Mouse (Mus musculus) naive thymus-derived CD4-positive, alpha-beta T cell, adult 2 months (primary cell): Measurements from ENCODE around the gene Aldh1b1.

Experiments used
- DNase-seq: peaks from one replicate; pipeline ENCODE4 v3.0.0-alpha.2; 2011; ENCODE audit warnings: low read depth

Aldh1b1 gene

DNA sequence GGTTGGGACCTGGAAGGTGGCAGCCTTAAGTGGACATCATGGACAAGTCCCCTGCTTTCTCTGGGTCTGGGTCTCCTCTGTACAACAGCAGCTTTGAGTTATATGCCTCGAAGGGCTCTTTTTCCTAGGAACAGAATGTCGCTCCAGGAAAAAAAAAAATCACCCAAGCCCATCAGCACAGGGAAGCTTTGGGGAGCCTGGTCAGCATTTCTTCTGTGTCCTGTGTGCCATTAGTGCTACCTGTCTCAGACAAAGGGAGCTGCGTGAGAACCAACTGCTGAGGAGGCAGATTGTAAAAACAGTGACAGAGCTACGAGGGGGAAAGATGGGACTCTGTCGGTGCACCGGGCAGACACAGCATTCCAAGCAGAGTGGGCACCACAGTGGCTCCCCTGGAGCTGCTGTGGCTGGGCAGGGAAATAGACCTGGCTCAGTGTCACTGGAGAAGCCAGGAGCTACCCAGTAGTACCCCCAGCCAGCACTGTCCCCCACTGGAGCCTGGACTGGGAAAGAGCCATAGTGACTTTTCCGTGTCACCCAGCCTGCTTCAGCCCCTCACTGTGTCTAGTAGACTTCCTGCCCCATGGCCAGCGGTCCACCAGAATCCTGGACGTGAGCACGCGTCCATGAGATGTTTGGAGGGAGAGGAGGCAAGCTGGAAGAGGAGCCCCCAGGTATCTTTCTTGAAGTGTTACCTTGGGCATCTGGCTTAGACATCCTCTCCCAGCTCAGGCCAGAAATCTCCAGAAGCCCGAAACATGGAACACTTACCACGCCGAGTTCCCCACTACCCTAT lies 26.1 kb downstream of the Aldh1b1 start:
- no peak for DNase-seq

DNA sequence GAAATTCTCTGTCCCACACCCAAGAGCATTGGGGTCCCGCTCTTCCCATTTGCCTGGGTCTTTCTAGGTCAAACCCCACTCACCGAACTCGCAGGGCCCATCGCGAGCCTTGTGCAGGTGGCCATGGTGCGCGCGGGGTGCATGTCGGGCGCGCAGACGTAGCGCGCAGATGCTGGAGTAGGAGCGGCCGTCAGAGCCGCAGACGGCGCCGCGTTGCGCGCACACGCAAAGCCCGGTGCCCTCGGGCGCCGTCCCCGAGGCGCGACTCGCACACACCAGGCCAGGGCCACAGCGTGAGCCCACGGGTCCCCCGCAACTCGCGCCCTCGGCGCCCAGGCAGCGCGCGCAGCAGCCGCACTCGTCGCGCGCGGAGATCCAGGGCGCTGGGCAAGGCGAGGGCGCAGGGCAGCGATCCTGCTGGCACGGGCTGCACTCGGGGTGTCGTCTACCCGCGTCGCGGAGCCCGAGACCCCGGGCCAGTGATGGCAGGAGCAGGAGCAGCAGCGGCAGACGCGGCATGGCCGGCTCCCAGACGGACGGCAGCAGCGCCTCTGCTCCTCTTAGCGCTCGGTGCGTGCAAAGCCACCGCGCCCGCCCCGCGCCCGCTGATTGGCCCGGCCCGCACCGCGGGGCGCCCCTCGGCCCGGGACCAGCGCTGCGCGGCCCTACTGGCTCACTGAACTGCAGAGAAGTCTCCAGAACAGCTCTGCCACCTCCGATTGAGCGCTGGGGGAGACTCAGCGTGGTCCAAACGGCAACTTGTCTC lies 27.6 kb downstream of the Aldh1b1 start, which contains the start of gene Igfbpl1:
Gene Igfbpl1 (minus strand): TSS at position 649 of the 766 bp plus-strand sequence.
- no peak for DNase-seq

DNA sequence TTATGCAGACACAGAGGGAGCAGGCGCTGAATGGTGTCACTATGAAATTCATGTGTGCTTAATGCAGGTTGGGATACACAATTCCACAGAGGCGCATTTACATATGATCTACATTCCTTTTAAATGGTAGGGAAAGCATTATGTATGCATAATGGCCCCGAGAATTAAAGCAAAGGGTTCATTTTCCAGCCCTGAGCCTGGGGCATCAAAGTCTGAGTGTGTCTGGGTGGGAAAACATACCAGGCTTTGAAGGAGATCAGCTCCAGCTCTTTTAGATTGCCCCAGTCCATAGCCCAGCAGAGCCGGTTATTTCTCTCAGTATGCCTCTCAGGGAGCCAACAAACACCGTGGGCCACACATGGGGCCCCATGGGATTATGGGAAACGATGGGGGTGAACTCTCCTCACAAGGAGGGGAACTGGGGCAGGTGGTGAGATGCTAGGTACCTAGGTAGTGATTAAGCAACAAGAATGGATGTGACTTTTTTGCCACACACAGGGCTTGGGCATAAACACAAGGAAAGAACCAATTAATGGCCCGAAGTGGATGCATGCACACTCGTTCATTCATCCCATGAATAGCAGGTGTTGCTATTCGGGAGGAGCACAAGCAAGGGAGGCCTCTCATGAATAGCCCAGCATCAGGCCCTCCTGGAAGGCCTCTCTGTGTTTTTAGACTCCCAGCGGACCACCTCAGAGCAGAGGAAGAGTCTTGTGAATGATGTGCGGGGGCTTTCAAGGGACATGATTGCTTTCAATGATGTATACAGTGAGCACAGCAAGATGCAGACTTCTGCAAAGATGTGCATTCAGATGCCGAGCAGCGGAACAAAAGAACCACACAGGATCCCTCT lies 31.3 kb downstream of the Aldh1b1 start:
- no peak for DNase-seq

DNA sequence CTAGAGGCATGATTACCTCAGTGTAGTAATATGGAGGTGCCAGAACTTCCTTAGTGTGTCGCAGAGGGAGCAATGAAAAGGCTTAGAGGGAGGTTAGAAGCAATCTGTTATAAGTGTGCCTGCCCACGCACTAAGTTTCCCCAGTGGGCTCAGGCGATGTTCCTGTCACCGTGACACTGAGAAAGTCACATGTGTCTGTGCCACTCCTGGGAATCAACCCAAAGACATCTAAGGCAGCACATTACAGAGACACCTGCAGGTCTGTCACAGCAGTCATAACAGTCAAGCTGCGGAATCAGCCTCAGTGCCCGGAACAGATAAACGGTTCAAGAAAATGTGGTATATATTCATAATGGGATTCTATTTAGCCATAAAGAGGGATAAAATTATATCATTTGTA lies 33.2 kb downstream of the Aldh1b1 start:
- DNase-seq, result no peak

DNA sequence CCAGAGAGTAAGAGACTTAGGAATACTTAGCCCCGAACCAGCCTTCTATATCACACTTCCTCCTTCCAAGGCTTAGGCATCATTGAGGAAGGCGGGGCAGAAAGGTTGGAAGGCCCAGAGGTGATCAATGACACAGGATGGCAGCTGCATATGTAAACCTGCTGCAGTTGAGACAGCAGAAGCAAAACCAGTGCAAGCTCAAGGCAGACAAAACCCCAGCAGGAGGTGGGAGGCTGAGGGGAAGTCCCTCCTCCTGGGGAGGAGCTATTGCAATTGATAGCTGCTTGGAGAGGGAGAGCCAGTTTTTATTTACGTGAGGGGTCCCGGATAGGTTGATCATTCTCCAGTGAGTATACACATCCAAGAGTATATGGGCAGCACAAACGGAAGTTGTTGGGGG lies 34.6 kb downstream of the Aldh1b1 start:
- DNase-seq, result no peak

DNA sequence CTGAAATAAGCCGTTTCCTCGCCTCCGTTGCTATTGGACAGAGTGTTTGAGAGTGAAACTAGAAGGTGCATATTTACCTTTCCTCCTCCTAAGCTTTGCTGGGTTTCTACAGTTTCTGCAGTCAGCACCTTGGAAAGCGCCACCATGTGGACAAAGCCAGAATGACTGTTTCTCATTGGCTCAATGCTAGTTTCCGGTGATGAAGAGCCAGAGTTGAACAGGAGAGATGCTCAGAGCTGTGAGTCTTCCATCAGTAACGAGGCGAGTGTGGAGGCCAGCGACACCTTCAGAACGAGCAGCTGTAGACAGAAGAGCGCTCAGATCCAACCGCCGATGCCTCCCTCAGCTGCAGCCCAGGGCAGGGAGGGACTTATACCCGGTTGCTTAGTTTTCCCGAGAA lies 45.5 kb downstream of the Aldh1b1 start:
- peak; percentile 70 for DNase-seq

DNA sequence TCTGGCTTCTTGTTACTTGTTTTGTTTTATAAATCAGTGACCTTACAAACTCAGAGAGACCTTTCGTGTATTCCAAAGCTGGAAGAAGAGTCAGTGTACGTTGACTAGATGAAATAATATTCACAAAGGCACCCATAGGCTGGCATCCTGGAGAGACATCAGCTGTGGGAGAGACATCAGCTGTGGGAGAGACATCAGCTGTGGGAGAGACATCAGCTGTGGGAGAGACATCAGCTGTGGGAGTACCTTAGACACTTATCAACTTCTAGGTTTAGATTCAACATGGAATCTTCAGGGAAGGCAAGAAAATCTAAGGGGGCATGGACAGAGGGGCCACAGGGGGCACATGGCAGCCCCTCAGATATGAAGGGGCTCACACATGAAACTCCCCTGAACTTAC lies 47.4 kb downstream of the Aldh1b1 start:
- no peak for DNase-seq

DNA sequence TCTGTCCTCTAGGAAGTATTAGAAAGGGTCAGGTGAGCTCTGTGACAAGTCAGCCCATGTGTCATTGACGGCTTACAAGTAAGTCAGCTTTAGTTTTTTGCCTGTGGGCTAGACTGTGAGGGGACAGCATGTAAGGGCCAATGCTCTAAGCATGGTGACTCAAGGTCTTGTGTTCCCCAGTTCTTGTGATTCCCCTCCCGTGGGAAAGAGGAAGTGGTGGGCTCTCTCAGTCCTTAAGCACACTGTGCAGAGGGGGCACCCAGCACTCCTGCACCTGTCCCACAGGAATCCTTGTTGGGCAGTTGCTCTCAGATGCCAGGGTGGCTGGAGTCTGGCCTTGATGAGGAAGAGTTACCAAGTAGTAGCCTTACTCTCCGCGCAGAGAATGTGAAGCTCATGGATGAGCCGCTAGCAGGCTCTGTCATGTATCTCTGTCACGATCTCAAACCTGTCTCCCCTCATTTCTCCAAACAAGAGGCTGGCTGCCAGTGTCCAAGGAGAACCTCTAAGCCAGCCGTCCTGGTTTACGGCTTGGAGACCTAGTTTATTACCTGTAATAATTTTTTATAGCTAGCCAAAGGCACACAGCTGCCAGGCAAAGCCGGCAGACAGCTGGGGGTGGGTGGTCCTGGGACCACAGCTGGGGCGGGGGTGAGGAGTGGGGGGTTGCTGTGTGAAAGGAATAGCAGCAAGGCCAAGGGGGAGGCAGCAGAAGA lies 49.4 kb downstream of the Aldh1b1 start, which contains the start of gene Stra6l:
Gene Stra6l (plus strand): TSS at position 556 of the 716 bp plus-strand sequence.
- no peak for DNase-seq

DNA sequence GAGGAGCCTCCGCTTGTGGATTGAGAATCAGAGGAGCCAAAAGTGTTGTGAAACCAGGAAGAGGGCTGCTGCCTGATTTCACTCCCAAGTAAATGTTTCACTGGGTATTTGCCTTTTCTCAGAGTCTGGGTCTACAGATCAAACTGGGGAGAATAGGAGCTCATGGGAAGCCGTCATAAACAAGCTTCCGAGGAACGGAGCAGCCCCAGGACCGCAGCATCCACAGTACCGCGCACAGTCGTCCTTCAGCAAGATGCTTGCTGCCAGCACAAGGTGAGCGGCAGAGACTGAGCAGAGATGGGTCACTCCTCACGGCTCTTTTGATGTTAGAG lies 50.0 kb downstream of the Aldh1b1 start:
- no peak for DNase-seq

DNA sequence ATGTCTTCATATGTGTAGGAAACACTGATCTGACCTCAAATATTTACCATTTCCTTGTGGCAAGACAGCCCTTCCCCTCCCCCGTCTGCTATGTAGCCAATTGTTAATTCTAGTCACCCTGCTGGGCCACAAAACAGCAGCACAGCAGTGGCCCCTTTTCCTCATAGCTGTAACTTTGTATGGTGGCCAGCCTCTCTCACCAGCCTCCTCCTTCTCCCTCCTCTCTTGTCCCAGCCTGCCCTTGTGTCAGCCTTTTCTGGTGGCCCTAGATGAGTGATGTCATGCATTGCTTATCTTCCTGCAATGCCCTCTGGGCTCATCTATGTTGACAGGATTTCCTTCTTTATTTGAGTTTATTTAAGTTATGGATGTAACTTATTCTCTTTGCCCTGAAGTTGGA lies 50.6 kb downstream of the Aldh1b1 start:
- no peak for DNase-seq

DNA sequence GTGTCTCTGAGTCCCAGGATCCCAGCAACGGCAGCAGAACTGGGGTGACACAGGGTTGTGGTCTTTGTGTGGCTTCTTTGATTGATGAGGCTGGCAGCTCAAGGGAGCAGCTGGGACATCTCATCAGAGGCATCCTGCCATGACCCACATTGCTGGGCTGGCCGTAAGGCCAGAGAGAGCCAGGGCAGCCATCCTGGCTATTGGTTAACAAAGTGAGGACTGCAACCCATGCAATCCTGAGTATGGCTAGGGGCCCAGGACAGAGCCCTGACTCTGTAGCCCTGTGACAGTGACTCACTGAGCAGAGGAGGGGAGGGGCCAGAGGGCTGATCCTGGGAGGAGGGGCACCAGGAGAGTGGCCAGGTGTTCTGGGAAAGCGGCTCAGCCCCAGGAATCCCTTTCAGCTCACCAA lies 52.8 kb downstream of the Aldh1b1 start:
- no peak for DNase-seq

DNA sequence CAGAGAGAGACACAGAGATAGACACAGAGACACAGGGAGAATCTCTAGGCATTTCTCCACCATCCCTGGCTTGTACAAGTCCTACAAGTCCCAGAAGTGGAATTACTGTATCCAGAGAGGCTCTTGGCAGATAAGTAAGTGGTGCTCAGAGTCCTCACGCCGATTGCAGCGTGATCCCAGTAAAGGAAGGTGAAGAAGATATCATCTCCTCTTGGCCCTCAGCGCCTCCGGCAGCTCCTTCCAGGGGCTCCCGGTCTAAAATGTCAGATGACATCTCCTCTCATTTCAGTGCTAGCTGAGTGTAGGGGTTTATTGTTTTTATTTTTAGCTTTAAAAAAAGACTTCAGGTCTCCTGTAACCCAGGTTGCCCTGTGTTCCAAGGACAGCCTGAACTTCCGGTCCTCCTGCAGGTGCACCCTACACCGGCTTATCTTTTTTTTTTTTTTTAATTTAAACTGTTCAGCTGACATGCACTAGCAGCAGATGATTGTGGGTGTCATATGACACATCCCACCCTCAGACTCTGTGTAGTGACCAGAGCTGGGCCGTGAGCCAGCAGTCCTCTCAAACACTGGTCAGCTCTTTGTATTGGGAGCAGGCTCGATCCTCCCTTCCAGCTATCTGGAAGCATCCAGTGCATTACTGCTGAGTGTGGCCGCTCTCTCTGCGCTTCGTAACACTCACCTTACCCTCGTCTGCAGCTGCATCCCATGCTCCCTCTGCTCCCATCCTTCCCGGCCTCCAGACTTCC lies 54.8 kb downstream of the Aldh1b1 start:
- DNase-seq, result no peak
